Mouse (Mus musculus) kidney, adult 2 months (tissue): ENCODE data around the gene Ubash3b. TPM values are rescaled to one million over a fixed set of nuclear protein-coding genes. Genes with fewer than 3 reads are reported as not detected.

Experiments used
- DNase-seq: peaks from one replicate; pipeline ENCODE4 v3.0.0; 2021
- H3K27ac ChIP-seq: fragments of 200-500 bp; 2 replicates; pipeline ENCODE4 v1.5.1; 2012; ENCODE audit warnings: low read depth, low read length, control low read depth, inconsistent platforms; ENCODE audit not compliant: insufficient read depth
- H3K27me3 ChIP-seq: fragments of 200-500 bp; replicated peaks from 2 replicates; pipeline ENCODE4 v1.6.1; 2012; ENCODE audit warnings: mild to moderate bottlenecking, moderate library complexity, low read length, inconsistent platforms; ENCODE audit not compliant: control insufficient read depth, insufficient read depth
- H3K36me3 ChIP-seq: fragments of 200-500 bp; 2 replicates; pipeline ENCODE4 v1.6.1; 2012; ENCODE audit warnings: mild to moderate bottlenecking, moderate library complexity, low read length, inconsistent platforms; ENCODE audit not compliant: control insufficient read depth, insufficient read depth
- H3K4me1 ChIP-seq: fragments of 200-500 bp; 2 replicates; pipeline ENCODE4 v1.6.1; 2011; ENCODE audit warnings: low read length; ENCODE audit not compliant: control insufficient read depth, insufficient read depth
- H3K4me3 ChIP-seq: fragments of 200-500 bp; 2 replicates; pipeline ENCODE4 v1.5.1; 2011; ENCODE audit warnings: mild to moderate bottlenecking, low read depth, low read length, control low read depth; ENCODE audit not compliant: insufficient read depth
- CTCF ChIP-seq: fragments of 200-500 bp; conservative IDR thresholded peaks from 2 replicates; pipeline ENCODE4 v1.5.1; 2011; ENCODE audit warnings: low read depth, mild to moderate bottlenecking, control low read depth, low read length, moderate library complexity, mixed read lengths; ENCODE audit not compliant: insufficient read depth, insufficient read length
- POLR2A ChIP-seq: fragments of 200-500 bp; IDR thresholded peaks from one replicate; pipeline ENCODE4 v1.6.1; 2011; ENCODE audit warnings: low read depth, low read length, control low read depth
- WGBS: fragments of 180-500 bp; shearing (Covaris S2); methylation state at CpG from one replicate; pipeline ENCODE4 v1.1.7; 2018; 5-methylcytosine and 5-hydroxymethylcytosine counted together
- polyA plus RNA-seq: library from polyadenylated mRNA; depleted of rRNA; stranded (reverse); fragments of >200 nt; gene quantifications from 2 replicates; pipeline ENCODE4 v1.2.3, GENCODE M21; 2012

The Ubash3b gene
- polyA plus RNA-seq, 1 experiment: 2.3 TPM

- Histone ChIP-seq H3K27me3 (no peaks in the 10 kb centered on the region), H3K36me3 (no peaks in the 10 kb centered on the region), H3K27ac (peak overlapping the region; percentile 48), H3K4me1 (no peaks in the 10 kb centered on the region), H3K4me3 (no peak overlapping the region)
- WGBS: 62% methylated on average over 11 of the region's 11 CpGs
- peak; percentile 68 for DNase-seq
- TF ChIP-seq CTCF (no peak), POLR2A (no peak)
Observed at GRCm38 (mm10) chr9:41122390-41123110, 38.9 kb downstream of the Ubash3b start.

- no peak for DNase-seq
- no peak overlapping the region for H3K27ac ChIP-seq
- no peaks in the 10 kb centered on the region for H3K4me1 ChIP-seq
- 62% methylated on average over 6 of the region's 6 CpGs for WGBS
- TF ChIP-seq CTCF: no peak
- no peak for TF ChIP-seq POLR2A
- no peaks in the 10 kb centered on the region for H3K27me3 ChIP-seq
- H3K36me3 ChIP-seq: no peaks in the 10 kb centered on the region
- no peak overlapping the region for H3K4me3 ChIP-seq
Observed at GRCm38 (mm10) chr9:41121701-41122354, 39.7 kb downstream of the Ubash3b start.

GRCm38 (mm10) chr9:41119958-41120357 is 41.5 kb downstream of the Ubash3b start:
- no peaks in the 10 kb centered on the region for H3K4me1 ChIP-seq
- H3K4me3 ChIP-seq: no peak overlapping the region
- 86% methylated on average over 6 of the region's 6 CpGs for WGBS
- no peaks in the 10 kb centered on the region for H3K27me3 ChIP-seq
- TF ChIP-seq POLR2A (no peak), CTCF (no peak)
- DNase-seq: no peak
- no peak overlapping the region for H3K27ac ChIP-seq
- H3K36me3 ChIP-seq: no peaks in the 10 kb centered on the region

- TF ChIP-seq CTCF (no peak), POLR2A (no peak)
- no peak overlapping the region for H3K27ac ChIP-seq
- 46% methylated on average over 7 of the region's 7 CpGs for WGBS
Observed at GRCm38 (mm10) chr9:41118065-41118464, 43.4 kb downstream of the Ubash3b start.

GRCm38 (mm10) chr9:41116126-41116525 is 45.4 kb downstream of the Ubash3b start:
- no peaks in the 10 kb centered on the region for H3K27me3 ChIP-seq
- H3K4me3 ChIP-seq: no peak overlapping the region
- H3K27ac ChIP-seq: no peak overlapping the region
- H3K36me3 ChIP-seq: no peaks in the 10 kb centered on the region
- 93% methylated on average over 12 of the region's 12 CpGs for WGBS
- no peak for TF ChIP-seq POLR2A
- TF ChIP-seq CTCF: no peak
- no peaks in the 10 kb centered on the region for H3K4me1 ChIP-seq
- no peak for DNase-seq

More at GRCm38 (mm10) chr9:41118065-41118464, 43.4 kb downstream of the Ubash3b start:
- Histone ChIP-seq H3K4me1 (no peaks in the 10 kb centered on the region), H3K4me3 (no peak overlapping the region), H3K36me3 (no peaks in the 10 kb centered on the region), H3K27me3 (no peaks in the 10 kb centered on the region)
- DNase-seq: no peak

- TF ChIP-seq CTCF: no peak
- TF ChIP-seq POLR2A: no peak
- no peak overlapping the region for H3K4me3 ChIP-seq
- DNase-seq: no peak
- no peaks in the 10 kb centered on the region for H3K27me3 ChIP-seq
- no peak overlapping the region for H3K27ac ChIP-seq
- H3K36me3 ChIP-seq: no peaks in the 10 kb centered on the region
- 95% methylated on average over 9 of the region's 9 CpGs for WGBS
- H3K4me1 ChIP-seq: no peaks in the 10 kb centered on the region
Observed at GRCm38 (mm10) chr9:41114367-41114766, 47.1 kb downstream of the Ubash3b start.

- H3K27me3 ChIP-seq: no peaks in the 10 kb centered on the region
- no peaks in the 10 kb centered on the region for H3K36me3 ChIP-seq
- H3K4me3 ChIP-seq: no peak overlapping the region
- 0 out of 2 replicates have a peak, but pooled peaks cover 2% of the 10 kb centered on the region for H3K4me1 ChIP-seq
- DNase-seq: no peak
- 81% methylated on average over 7 of the region's 7 CpGs for WGBS
- no peak for TF ChIP-seq CTCF
- no peak for TF ChIP-seq POLR2A
- H3K27ac ChIP-seq: no peak overlapping the region
Observed at GRCm38 (mm10) chr9:41109749-41110148, 51.7 kb downstream of the Ubash3b start.
